Mouse (Mus musculus): ENCODE data around the gene Plk3. TPM values are rescaled to one million over a fixed set of nuclear protein-coding genes. Genes with fewer than 3 reads are reported as not detected.
A peak's percentile ranks its signal among the peaks of the same experiment; 100 is the strongest.

The Plk3 gene
- polyA plus RNA-seq, 1 experiment from 2014 or later: 5.6 TPM

DNA sequence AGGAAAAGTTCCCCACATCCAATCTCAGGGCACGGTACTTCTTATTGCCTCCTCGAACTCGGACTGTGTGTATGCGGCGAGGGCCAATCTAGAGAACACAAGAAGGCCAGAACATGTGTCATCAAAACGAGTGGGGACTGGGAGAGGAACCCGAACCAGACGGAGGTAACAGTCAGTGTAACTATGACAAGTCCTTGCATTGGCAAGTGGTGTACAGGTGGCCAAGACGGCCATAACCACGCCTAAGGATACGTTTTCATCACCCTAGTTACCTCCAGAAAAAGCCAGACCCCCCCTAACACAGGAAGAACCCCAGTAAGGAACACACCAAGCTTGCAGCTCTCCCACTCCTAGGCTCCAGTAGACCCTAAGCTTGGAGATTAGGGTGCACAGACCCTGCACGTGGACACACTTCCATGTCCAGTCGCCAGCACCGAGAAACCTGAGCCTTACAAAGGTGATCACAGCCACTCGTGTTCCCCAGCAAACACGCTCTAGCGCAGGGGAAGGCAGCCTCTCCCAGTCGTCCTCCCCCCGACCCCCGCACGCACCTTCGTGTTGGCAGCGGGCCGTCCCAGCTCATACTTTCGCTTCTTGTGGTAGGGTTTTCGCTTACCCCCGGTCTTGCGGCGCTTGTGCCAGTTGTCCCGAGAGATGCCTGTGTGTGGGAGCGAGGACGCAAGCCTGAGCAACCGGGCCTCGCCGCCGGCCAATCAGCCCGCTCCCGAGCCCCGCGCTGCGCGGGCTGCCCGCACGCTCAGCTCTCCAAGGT lies 21.4 kb upstream of the Plk3 start:
- peak; percentile 4; the same call in 1 of the 2 replicates for ATAC-seq (ENCODE audit: low read depth)
- WGBS: 3% methylated on average over 24 of the region's 44 CpGs
- H3K36me3 ChIP-seq (ENCODE audit: control insufficient read depth, insufficient read depth, low read length): peaks cover 61% of the 10 kb centered on the region
- H3K4me3 ChIP-seq (ENCODE audit: low read depth, low read length): peak overlapping the region; percentile 99
- no peak for DNase-seq (ENCODE audit: low spot score)
- H3K27ac ChIP-seq (replicated peaks; ENCODE audit: low read depth, low read length): peak overlapping the region; percentile 95
- no peaks in the 10 kb centered on the region for H3K27me3 ChIP-seq (replicated peaks; ENCODE audit: control insufficient read depth, insufficient read depth, low read length)
- no peaks in the 10 kb centered on the region for H3K9me3 ChIP-seq (ENCODE audit: control insufficient read depth, low read length)
- H3K9ac ChIP-seq (ENCODE audit: low read depth, low read length): peak overlapping the region; percentile 99
- 0 out of 2 replicates have a peak, but pooled peaks cover 3% of the 10 kb centered on the region for H3K4me1 ChIP-seq (ENCODE audit: control insufficient read depth, insufficient read depth, low read length)
- peak overlapping the region; percentile 94 for H3K4me2 ChIP-seq (ENCODE audit: low read depth, low read length)

DNA sequence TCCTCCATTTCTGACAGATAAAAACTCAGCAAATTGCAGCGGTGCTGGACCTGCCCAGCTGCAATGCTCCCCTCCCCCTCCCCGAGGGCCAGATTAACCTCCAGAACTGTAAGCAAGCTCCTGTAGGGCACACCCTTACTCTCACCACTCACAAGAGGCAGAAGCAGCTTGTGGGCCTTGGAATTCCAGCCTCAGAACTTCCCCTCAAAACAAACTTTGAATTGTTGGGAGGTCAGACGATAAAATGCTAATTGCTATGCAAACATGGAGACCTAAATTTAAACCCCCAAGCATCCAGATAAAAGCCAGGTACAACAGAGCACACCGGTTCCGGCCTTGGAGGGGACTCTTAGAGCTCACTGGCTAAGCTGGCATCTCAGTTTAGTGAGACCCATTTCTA lies 19.0 kb upstream of the Plk3 start:
- Histone ChIP-seq H3K4me1 (ENCODE audit: control insufficient read depth, insufficient read depth, low read length) (0 out of 2 replicates have a peak, but pooled peaks cover 3% of the 10 kb centered on the region), H3K9ac (ENCODE audit: low read depth, low read length) (peak overlapping the region; percentile 99; the same call in 1 of the 2 replicates), H3K4me2 (ENCODE audit: low read depth, low read length) (no peak overlapping the region), H3K27ac (replicated peaks; ENCODE audit: low read depth, low read length) (no peak overlapping the region), H3K9me3 (ENCODE audit: control insufficient read depth, low read length) (no peaks in the 10 kb centered on the region), H3K36me3 (ENCODE audit: control insufficient read depth, insufficient read depth, low read length) (peaks cover 55% of the 10 kb centered on the region), H3K27me3 (replicated peaks; ENCODE audit: control insufficient read depth, insufficient read depth, low read length) (no peaks in the 10 kb centered on the region), H3K4me3 (ENCODE audit: low read depth, low read length) (no peak overlapping the region)
- no peak for DNase-seq (ENCODE audit: low spot score)
- 75% methylated on average over 5 of the region's 5 CpGs for WGBS
- ATAC-seq (ENCODE audit: low read depth): no peak

DNA sequence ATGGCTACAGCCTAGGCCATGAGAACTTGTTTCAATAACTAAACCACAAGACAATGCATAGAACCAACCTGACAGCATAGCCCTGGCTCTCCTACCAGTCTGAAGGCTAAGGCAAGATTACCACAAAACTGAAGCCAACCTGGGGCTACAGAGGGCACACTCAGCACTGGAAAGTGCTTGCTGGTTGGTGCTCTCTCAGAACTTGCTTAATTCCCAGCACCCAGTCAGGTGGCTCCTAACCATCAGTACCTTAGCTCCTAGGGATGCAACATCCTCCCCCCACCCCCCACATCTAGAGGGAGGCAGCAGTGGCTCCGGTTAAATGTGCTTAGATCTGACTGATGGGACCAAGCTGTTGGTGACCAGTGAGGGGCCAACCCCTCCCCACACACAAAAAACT lies 17.7 kb upstream of the Plk3 start:
- H3K9ac ChIP-seq (ENCODE audit: low read depth, low read length): no peak overlapping the region
- no peak for ATAC-seq (ENCODE audit: low read depth)
- peaks cover 55% of the 10 kb centered on the region for H3K36me3 ChIP-seq (ENCODE audit: control insufficient read depth, insufficient read depth, low read length)
- WGBS: 53% methylated on average over 1 of the region's 1 CpGs
- no peak overlapping the region for H3K4me2 ChIP-seq (ENCODE audit: low read depth, low read length)
- H3K4me1 ChIP-seq (ENCODE audit: control insufficient read depth, insufficient read depth, low read length): 0 out of 2 replicates have a peak, but pooled peaks cover 3% of the 10 kb centered on the region
- H3K9me3 ChIP-seq (ENCODE audit: control insufficient read depth, low read length): no peaks in the 10 kb centered on the region
- H3K27me3 ChIP-seq (replicated peaks; ENCODE audit: control insufficient read depth, insufficient read depth, low read length): no peaks in the 10 kb centered on the region
- no peak overlapping the region for H3K4me3 ChIP-seq (ENCODE audit: low read depth, low read length)
- DNase-seq (ENCODE audit: low spot score): no peak
- no peak overlapping the region for H3K27ac ChIP-seq (replicated peaks; ENCODE audit: low read depth, low read length)

DNA sequence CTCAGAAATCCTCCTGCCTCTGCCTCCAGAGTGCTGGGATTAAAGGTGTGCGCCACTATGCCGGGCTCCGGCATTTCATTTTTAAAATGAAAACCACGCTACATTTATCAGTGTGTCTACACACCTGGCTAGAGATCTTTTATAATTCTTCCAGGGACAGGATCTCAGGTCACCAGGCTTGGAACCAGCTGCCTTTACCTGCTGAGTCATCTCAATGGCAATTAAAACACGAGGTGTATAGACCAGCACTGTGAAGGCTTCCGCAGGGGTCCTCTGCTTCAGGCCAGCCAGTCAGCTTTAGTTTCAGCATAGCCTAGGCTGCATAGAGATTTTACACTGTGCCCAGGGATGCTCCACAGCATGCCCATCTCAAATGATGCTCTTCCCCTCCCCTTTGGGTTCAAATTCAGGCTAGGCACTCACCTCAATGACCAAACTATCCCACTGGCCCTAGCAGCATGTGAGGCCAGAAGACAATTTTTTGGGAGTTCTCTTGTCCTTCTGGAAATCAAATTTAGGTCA lies 16.5 kb upstream of the Plk3 start:
- Histone ChIP-seq H3K27me3 (replicated peaks; ENCODE audit: control insufficient read depth, insufficient read depth, low read length) (no peaks in the 10 kb centered on the region), H3K27ac (replicated peaks; ENCODE audit: low read depth, low read length) (no peak overlapping the region), H3K9me3 (ENCODE audit: control insufficient read depth, low read length) (no peaks in the 10 kb centered on the region), H3K36me3 (ENCODE audit: control insufficient read depth, insufficient read depth, low read length) (peaks cover 55% of the 10 kb centered on the region), H3K9ac (ENCODE audit: low read depth, low read length) (no peak overlapping the region), H3K4me2 (ENCODE audit: low read depth, low read length) (no peak overlapping the region), H3K4me3 (ENCODE audit: low read depth, low read length) (no peak overlapping the region), H3K4me1 (ENCODE audit: control insufficient read depth, insufficient read depth, low read length) (0 out of 2 replicates have a peak, but pooled peaks cover 3% of the 10 kb centered on the region)
- DNase-seq (ENCODE audit: low spot score) (no peak), ATAC-seq (ENCODE audit: low read depth) (no peak)
- 89% methylated on average over 6 of the region's 6 CpGs for WGBS

DNA sequence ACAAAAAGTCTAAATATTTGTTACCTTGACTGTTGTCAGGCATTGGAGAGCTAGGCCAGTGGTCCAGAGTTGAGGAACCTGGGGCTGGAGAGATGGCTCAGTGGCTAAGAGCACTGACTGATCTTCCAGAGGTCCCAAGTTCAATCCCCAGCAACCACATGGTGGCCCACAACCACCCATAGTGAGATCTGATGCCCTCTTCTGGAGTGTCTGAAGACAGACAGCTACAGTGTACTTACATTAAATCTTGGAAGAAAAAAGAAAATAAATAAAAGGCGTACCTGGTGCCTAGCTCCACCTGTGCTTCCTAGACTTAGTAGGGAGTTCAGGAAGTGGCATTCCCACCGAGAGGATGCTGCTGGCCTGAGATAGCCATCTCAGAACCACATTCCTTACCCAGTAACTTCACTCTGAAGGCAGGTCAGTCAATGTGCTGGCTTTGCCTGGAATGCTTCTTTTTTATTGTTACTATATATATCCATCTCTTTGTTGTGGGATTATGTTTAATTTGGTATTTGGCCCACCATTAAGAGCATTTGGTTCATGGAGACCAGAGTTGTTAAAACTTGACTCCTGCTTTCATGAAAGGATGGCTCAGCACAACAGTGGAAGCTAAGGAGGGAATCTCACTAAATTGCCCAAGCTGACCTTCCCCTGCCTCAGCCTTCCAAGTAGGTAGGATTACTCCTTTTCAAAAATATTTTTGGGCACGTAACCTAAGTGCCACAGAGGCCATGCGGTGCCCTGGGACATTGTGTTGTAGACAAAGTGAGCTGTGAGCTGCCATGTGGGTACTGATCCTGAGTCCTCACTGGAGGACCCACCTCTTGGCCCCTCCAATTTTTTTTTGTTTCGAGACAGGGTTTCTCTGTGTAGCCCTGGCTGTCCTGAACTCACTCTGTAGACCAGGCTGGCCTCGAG lies 15.8 kb upstream of the Plk3 start:
- no peak overlapping the region for H3K27ac ChIP-seq (replicated peaks; ENCODE audit: low read depth, low read length)
- H3K4me3 ChIP-seq (ENCODE audit: low read depth, low read length): no peak overlapping the region
- H3K9ac ChIP-seq (ENCODE audit: low read depth, low read length): no peak overlapping the region
- no peak for DNase-seq (ENCODE audit: low spot score)
- H3K4me2 ChIP-seq (ENCODE audit: low read depth, low read length): no peak overlapping the region
- H3K9me3 ChIP-seq (ENCODE audit: control insufficient read depth, low read length): no peaks in the 10 kb centered on the region
- WGBS: 75% methylated on average over 6 of the region's 6 CpGs
- H3K4me1 ChIP-seq (ENCODE audit: control insufficient read depth, insufficient read depth, low read length): 0 out of 2 replicates have a peak, but pooled peaks cover 3% of the 10 kb centered on the region
- ATAC-seq (ENCODE audit: low read depth): no peak
- peaks cover 48% of the 10 kb centered on the region for H3K36me3 ChIP-seq (ENCODE audit: control insufficient read depth, insufficient read depth, low read length)
- H3K27me3 ChIP-seq (replicated peaks; ENCODE audit: control insufficient read depth, insufficient read depth, low read length): no peaks in the 10 kb centered on the region

DNA sequence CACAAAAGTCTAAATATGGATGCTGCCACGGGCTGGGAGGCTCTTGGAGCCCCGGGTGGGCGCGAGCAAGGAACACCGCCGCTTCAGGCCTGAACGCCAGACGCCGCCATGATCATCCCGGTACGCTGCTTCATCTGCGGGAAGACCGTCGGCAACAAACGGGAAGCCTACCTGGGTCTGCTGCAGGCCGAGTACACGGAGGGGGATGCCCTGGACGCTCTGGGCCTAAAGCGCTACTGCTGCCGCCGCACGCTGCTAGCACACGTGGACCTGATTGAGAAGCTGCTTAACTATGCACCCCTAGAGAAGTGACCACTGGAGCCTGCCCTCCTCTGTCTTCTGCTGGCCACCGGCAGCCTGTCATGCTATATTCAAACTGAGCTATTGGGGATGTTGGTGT lies 15.1 kb upstream of the Plk3 start:
- H3K36me3 ChIP-seq (ENCODE audit: control insufficient read depth, insufficient read depth, low read length): peaks cover 41% of the 10 kb centered on the region
- WGBS: 69% methylated on average over 24 of the region's 24 CpGs
- H3K9me3 ChIP-seq (ENCODE audit: control insufficient read depth, low read length): no peaks in the 10 kb centered on the region
- no peak overlapping the region for H3K4me2 ChIP-seq (ENCODE audit: low read depth, low read length)
- H3K4me3 ChIP-seq (ENCODE audit: low read depth, low read length): no peak overlapping the region
- H3K27me3 ChIP-seq (replicated peaks; ENCODE audit: control insufficient read depth, insufficient read depth, low read length): no peaks in the 10 kb centered on the region
- ATAC-seq (ENCODE audit: low read depth) (no peak), DNase-seq (ENCODE audit: low spot score) (no peak)
- 0 out of 2 replicates have a peak, but pooled peaks cover 3% of the 10 kb centered on the region for H3K4me1 ChIP-seq (ENCODE audit: control insufficient read depth, insufficient read depth, low read length)
- no peak overlapping the region for H3K9ac ChIP-seq (ENCODE audit: low read depth, low read length)
- no peak overlapping the region for H3K27ac ChIP-seq (replicated peaks; ENCODE audit: low read depth, low read length)

DNA sequence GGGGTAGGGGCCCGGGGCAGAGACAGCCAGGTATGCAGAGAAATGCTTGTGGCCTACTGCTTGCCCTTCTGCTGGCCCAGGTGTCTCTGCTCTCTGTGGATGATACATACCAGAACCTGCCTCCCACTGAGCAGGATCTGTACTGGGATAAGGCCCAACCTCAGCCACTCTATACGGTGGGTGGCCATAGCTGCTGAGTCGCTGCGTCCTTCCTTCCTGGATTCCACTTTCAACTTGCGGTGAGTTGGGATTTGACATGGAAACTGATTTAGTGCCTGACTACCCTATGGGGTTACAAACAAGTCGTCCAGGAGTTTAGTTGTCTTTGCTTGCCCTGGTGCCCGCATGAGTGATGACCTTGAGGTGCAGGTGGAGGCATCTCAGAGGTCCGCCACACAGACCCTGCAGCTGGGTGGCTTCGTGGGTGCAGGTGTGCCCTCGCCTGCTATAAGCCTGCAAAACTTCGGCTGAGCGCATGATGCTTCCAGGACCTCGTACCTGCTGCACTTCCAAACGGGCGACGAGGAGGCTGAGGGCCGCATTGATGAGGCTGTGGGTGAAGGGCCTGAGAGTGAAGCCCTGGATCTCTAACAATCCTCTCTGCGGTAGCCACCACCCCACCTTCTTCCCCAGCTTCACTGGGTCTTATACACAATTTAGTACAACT lies 14.4 kb upstream of the Plk3 start:
- Histone ChIP-seq H3K36me3 (ENCODE audit: control insufficient read depth, insufficient read depth, low read length) (peaks cover 35% of the 10 kb centered on the region), H3K9ac (ENCODE audit: low read depth, low read length) (no peak overlapping the region), H3K27me3 (replicated peaks; ENCODE audit: control insufficient read depth, insufficient read depth, low read length) (no peaks in the 10 kb centered on the region), H3K9me3 (ENCODE audit: control insufficient read depth, low read length) (no peaks in the 10 kb centered on the region), H3K4me1 (ENCODE audit: control insufficient read depth, insufficient read depth, low read length) (0 out of 2 replicates have a peak, but pooled peaks cover under 1% of the 10 kb centered on the region), H3K27ac (replicated peaks; ENCODE audit: low read depth, low read length) (no peak overlapping the region), H3K4me2 (ENCODE audit: low read depth, low read length) (no peak overlapping the region), H3K4me3 (ENCODE audit: low read depth, low read length) (no peak overlapping the region)
- DNase-seq (ENCODE audit: low spot score) (no peak), ATAC-seq (ENCODE audit: low read depth) (no peak)
- 84% methylated on average over 17 of the region's 18 CpGs for WGBS

DNA sequence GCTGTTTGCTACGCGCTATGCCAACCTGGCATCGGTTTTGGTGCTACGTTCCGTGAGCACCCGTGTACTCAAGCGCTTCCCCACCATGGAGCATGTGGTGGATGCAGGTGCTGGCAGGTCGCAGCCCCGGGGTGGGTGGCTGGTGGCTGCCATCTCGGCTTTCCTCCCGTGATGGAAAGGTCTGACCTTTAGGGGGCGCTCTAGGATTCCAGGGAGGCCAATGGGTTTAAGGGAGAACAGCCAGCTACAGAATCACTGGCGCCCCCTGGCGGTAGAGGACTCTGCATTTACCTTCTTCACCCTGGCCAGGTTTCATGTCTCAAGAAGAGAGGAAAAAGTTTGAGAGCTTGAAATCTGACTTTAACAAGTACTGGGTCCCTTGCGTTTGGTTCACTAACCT lies 12.4 kb upstream of the Plk3 start:
- Histone ChIP-seq H3K9me3 (ENCODE audit: control insufficient read depth, low read length) (no peaks in the 10 kb centered on the region), H3K27me3 (replicated peaks; ENCODE audit: control insufficient read depth, insufficient read depth, low read length) (no peaks in the 10 kb centered on the region), H3K27ac (replicated peaks; ENCODE audit: low read depth, low read length) (no peak overlapping the region), H3K4me3 (ENCODE audit: low read depth, low read length) (no peak overlapping the region), H3K4me2 (ENCODE audit: low read depth, low read length) (no peak overlapping the region), H3K4me1 (ENCODE audit: control insufficient read depth, insufficient read depth, low read length) (no peaks in the 10 kb centered on the region), H3K36me3 (ENCODE audit: control insufficient read depth, insufficient read depth, low read length) (peaks cover 16% of the 10 kb centered on the region), H3K9ac (ENCODE audit: low read depth, low read length) (no peak overlapping the region)
- ATAC-seq (ENCODE audit: low read depth): peak; percentile 3; the same call in 1 of the 2 replicates
- DNase-seq (ENCODE audit: low spot score): peak; percentile 76
- 34% methylated on average over 15 of the region's 15 CpGs for WGBS

All from embryonic facial prominence, embryonic 14.5 days (tissue).